Mouse (Mus musculus) lung, embryonic 16.5 days (tissue): ENCODE results near the gene Aamp. TPM values are rescaled to one million over a fixed set of nuclear protein-coding genes. Genes with fewer than 3 reads are reported as not detected.

ENCODE experiments used
- ATAC-seq: fragments of 200-750 bp; cut with Nextera tagmentation; 2 replicates; pipeline ENCODE4 v1.8.0; 2017; ENCODE audit warnings: low read depth, mild to moderate bottlenecking, moderate library complexity
- H3K27ac ChIP-seq: fragments of 300-500 bp; sonication (generic); 2 replicates; pipeline ENCODE4 v1.5.1; 2014; ENCODE audit warnings: mild to moderate bottlenecking, control low read depth, low read length
- H3K27me3 ChIP-seq: fragments of 300-500 bp; sonication (generic); 2 replicates; pipeline ENCODE4 v1.6.1; 2014; ENCODE audit warnings: low read depth, low read length, mixed read lengths; ENCODE audit not compliant: control insufficient read depth, insufficient read depth
- H3K36me3 ChIP-seq: fragments of 300-500 bp; sonication (generic); 2 replicates; pipeline ENCODE4 v1.6.1; 2014; ENCODE audit warnings: low read length; ENCODE audit not compliant: control insufficient read depth, insufficient read depth
- H3K4me1 ChIP-seq: fragments of 300-500 bp; sonication (generic); replicated peaks from 2 replicates; pipeline ENCODE4 v1.6.1; 2014; ENCODE audit warnings: low read length, mixed read lengths; ENCODE audit not compliant: control insufficient read depth, insufficient read depth
- H3K4me2 ChIP-seq: fragments of 300-500 bp; sonication (generic); 2 replicates; pipeline ENCODE4 v1.6.1; 2014; ENCODE audit warnings: low read depth, low read length, control low read depth
- H3K4me3 ChIP-seq: fragments of 300-500 bp; sonication (generic); 2 replicates; pipeline ENCODE4 v1.5.1; 2014; ENCODE audit warnings: mild to moderate bottlenecking, low read length, control low read depth
- H3K9ac ChIP-seq: fragments of 300-500 bp; sonication (generic); 2 replicates; pipeline ENCODE4 v1.6.1; 2014; ENCODE audit warnings: low read length, control low read depth
- H3K9me3 ChIP-seq: fragments of 300-500 bp; sonication (generic); 2 replicates; pipeline ENCODE4 v1.6.1; 2016; ENCODE audit warnings: low read length; ENCODE audit not compliant: control insufficient read depth
- WGBS: fragments of 180-500 bp; shearing (Covaris S2); extraction: QIAGEN DNeasy Blood & Tissue Kit; methylation state at CpG from one replicate; pipeline ENCODE4 v1.1.7; 2014; 5-methylcytosine and 5-hydroxymethylcytosine counted together
- polyA plus RNA-seq: library from polyadenylated mRNA; unstranded; fragments of >200 nt; fragmentation: Nextera tagmentation; extraction: Ambion mirVana; gene quantifications from 2 replicates; pipeline ENCODE4 v1.2.1, GENCODE M21; 2015

Gene Aamp
- polyA plus RNA-seq, 1 experiment from 2014 or later, result 252 TPM

DNA sequence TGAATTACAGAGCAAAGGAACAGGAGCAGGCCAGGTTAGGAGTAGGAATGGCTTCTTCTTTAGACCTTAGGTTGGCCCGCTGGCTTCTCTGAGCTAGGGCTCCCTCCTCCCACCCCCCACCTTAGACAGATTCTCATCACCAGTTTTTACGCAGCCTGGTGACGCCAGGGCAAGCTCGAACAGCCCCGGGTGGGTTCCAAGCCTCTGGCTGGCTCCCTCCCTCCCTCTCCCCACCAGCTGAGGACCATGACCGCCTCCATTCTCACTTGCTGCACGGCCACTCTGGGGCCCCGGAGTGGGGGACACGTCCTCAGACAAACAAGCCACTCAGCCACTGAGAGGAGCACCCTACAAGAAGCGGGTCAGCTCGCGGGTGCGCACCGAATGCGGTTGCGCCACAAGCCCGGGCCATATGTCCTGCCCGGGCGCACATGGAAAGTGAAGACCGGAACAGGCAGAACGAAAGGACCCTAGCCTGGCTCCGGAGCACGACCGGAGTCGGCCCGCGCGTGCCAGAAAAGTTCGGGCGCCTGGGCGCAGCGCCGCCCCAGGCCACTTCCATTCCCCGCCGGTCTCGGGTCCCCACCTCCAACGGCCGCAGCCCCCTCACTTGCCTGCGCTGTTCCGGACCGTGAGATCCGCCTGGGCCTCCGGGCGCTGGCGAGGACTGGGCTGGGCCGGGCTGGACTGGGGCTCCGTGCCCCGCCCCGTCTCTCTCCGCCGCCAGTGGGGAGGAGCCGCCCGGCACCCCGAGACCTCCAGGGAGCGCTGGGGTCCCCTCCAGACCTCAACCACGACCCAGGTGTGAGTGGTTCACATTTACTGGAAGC, 19.2 kb upstream of the Aamp start:
- Histone ChIP-seq H3K4me3 (peak overlapping the region; percentile 84), H3K36me3 (no peaks in the 10 kb centered on the region), H3K9ac (peak overlapping the region; percentile 93), H3K9me3 (no peaks in the 10 kb centered on the region), H3K27ac (peak overlapping the region; percentile 96), H3K27me3 (no peaks in the 10 kb centered on the region), H3K4me2 (peak overlapping the region; percentile 77), H3K4me1 (peaks cover 42% of the 10 kb centered on the region)
- ATAC-seq, result peak; percentile 92
- WGBS, result under 1% methylated on average over 56 of the region's 56 CpGs

GRCm38 (mm10) chr1:74302835-74303234, 18.3 kb upstream of the Aamp start:
- H3K4me1 ChIP-seq, result peaks cover 50% of the 10 kb centered on the region
- H3K9me3 ChIP-seq, result no peaks in the 10 kb centered on the region
- peak overlapping the region; percentile 77 for H3K4me2 ChIP-seq
- H3K36me3 ChIP-seq, result no peaks in the 10 kb centered on the region
- H3K27me3 ChIP-seq, result no peaks in the 10 kb centered on the region
- peak overlapping the region; percentile 93 for H3K9ac ChIP-seq
- H3K4me3 ChIP-seq, result peak overlapping the region; percentile 84
- no peak for ATAC-seq
- WGBS, result 62% methylated on average over 2 of the region's 2 CpGs
- H3K27ac ChIP-seq, result peak overlapping the region; percentile 25; the same call in 1 of the 2 replicates

GRCm38 (mm10) chr1:74302229-74302628, 17.7 kb upstream of the Aamp start:
- no peak overlapping the region; the same call in 1 of the 2 replicates for H3K27ac ChIP-seq
- H3K27me3 ChIP-seq, result no peaks in the 10 kb centered on the region
- peaks cover 56% of the 10 kb centered on the region for H3K4me1 ChIP-seq
- no peak for ATAC-seq
- H3K9me3 ChIP-seq, result no peaks in the 10 kb centered on the region
- H3K36me3 ChIP-seq, result no peaks in the 10 kb centered on the region
- H3K4me3 ChIP-seq, result no peak overlapping the region; the same call in 1 of the 2 replicates
- peak overlapping the region; percentile 77 for H3K4me2 ChIP-seq
- peak overlapping the region; percentile 93; the same call in 1 of the 2 replicates for H3K9ac ChIP-seq
- WGBS, result 86% methylated on average over 7 of the region's 7 CpGs

DNA sequence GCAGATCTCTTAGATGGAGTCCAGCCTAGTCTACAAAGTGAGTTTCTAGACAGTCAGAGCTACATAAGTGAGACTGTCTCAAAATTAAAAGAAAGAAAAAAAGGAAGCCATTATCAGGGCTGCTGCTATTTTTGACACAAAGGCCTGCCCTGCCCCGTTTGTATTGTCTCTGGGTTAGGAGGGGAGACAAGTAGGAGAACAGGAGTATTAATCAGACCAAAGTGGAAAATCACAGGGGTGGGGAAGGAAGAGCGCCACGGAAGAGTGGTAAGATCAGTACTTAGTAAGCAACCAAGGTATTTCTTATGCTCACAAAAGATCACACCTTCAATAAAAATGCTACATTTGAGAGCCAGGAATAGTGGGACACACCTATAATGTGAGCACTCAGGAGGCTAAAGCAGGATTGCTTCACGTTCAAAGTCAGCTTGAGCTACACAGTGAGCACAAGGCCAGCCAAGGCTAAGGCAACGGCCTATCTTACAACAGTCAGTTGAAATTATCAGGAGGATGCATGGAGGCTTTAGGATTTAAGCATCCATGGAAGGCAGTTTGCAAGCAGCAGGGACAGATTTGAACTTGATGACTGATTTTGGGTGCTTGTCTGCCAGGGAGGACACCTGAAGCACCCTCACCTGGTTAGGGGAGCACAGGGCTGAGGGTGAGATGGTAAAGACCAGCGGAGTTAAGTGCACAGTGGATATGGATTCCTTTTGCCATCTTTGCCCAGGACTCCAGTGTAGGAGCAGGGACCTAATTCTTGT, 16.0 kb upstream of the Aamp start:
- Histone ChIP-seq H3K27me3 (no peaks in the 10 kb centered on the region), H3K4me1 (peaks cover 73% of the 10 kb centered on the region), H3K9ac (no peak overlapping the region), H3K27ac (peak overlapping the region; percentile 11), H3K4me2 (no peak overlapping the region), H3K9me3 (no peaks in the 10 kb centered on the region), H3K36me3 (no peaks in the 10 kb centered on the region), H3K4me3 (no peak overlapping the region)
- 74% methylated on average over 6 of the region's 6 CpGs for WGBS
- no peak for ATAC-seq

DNA sequence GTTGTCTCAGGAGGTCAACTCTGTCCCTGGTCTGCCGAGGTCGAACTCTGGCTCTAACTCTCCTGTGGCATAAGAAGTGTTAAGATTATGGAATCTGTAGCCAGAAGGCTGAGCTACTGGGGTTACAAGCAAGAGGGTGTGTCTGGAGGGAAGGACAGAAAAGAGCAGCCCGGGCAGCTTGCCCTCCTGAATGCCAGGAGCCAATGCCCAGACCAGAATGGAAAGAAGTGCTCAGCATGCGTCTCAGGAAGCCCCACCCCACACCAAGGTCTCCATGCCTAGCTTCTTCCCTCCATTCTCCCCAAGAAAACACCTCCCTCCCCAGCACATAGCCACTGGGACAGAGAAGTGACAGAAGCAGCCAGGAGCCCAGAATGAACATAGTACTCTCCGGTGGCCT, 14.5 kb upstream of the Aamp start:
- Histone ChIP-seq H3K9me3 (no peaks in the 10 kb centered on the region), H3K4me1 (peaks cover 80% of the 10 kb centered on the region), H3K4me2 (no peak overlapping the region), H3K36me3 (no peaks in the 10 kb centered on the region), H3K4me3 (no peak overlapping the region), H3K9ac (peak overlapping the region; percentile 48), H3K27me3 (no peaks in the 10 kb centered on the region), H3K27ac (peak overlapping the region; percentile 74)
- no peak for ATAC-seq
- WGBS, result 60% methylated on average over 5 of the region's 5 CpGs

DNA sequence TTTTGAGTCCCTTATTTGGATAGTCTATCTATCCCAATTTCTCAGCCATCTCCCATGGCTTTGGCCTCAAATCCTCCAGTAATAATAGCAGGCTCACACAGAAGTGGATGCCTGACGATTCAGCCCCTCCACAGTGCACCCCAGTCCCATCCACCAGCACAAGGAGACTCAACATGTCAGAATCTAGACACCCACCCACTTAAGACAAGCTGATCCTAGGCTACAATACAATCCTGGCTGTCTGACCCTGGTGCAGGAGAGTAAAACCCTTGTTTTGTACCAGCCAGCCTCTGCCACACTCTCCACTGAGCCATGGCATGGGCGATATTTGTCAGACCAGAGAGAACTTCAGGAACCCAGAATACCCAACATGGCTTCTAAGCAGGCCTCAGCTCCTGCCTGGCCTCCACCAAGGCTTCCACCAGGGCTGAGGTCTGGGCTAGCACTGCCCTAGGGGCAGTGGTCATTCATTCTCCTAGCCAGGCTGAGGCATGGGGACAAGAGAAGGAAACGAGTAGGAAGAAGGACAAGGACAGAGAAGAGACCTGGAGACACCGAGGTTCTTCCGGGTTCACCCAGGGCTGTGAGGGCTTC, 13.7 kb upstream of the Aamp start:
- H3K4me1 ChIP-seq, result peaks cover 84% of the 10 kb centered on the region
- H3K27ac ChIP-seq, result peak overlapping the region; percentile 74
- WGBS, result 67% methylated on average over 5 of the region's 5 CpGs
- H3K36me3 ChIP-seq, result no peaks in the 10 kb centered on the region
- ATAC-seq, result no peak
- H3K4me2 ChIP-seq, result no peak overlapping the region
- H3K9ac ChIP-seq, result peak overlapping the region; percentile 33
- no peak overlapping the region for H3K4me3 ChIP-seq
- H3K27me3 ChIP-seq, result no peaks in the 10 kb centered on the region
- no peaks in the 10 kb centered on the region for H3K9me3 ChIP-seq

DNA sequence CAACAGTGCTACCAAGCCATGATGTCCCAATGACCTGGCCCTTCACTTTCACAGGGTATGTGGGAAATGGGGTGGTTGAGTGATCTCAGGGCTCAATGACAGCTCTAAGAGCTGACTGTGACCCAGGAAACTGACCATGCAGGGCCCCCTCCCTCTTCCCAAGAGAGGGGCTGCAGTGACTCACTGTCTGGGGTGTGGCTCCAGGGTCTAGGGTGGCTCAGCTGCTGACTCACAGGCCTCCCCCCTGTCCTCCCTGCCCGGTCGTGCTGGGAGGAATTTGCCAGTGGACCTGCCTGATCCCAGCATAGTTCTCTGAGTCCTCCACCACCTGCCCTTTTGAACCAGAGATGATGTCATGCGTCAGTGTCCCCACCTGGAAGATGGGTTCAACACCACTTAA, 12.7 kb upstream of the Aamp start:
- no peak overlapping the region for H3K4me3 ChIP-seq
- no peaks in the 10 kb centered on the region for H3K27me3 ChIP-seq
- 51% methylated on average over 3 of the region's 3 CpGs for WGBS
- H3K27ac ChIP-seq, result peak overlapping the region; percentile 99
- peaks cover 78% of the 10 kb centered on the region for H3K4me1 ChIP-seq
- ATAC-seq, result no peak
- no peak overlapping the region for H3K4me2 ChIP-seq
- H3K36me3 ChIP-seq, result peaks cover 4% of the 10 kb centered on the region
- no peaks in the 10 kb centered on the region for H3K9me3 ChIP-seq
- peak overlapping the region; percentile 60; the same call in 1 of the 2 replicates for H3K9ac ChIP-seq

- Histone ChIP-seq H3K27me3 (no peaks in the 10 kb centered on the region), H3K9me3 (no peaks in the 10 kb centered on the region), H3K4me3 (no peak overlapping the region), H3K9ac (peak overlapping the region; percentile 60), H3K4me1 (peaks cover 73% of the 10 kb centered on the region), H3K4me2 (peak overlapping the region; percentile 51), H3K27ac (peak overlapping the region; percentile 99), H3K36me3 (peaks cover 10% of the 10 kb centered on the region)
- ATAC-seq, result no peak
- WGBS, result 26% methylated on average over 6 of the region's 6 CpGs
Observed at GRCm38 (mm10) chr1:74296477-74296876, 11.9 kb upstream of the Aamp start.
